Mouse (Mus musculus) kidney, postnatal 0 days (tissue): ENCODE data around the gene A930002H24Rik. TPM values are rescaled to one million over a fixed set of nuclear protein-coding genes. Genes with fewer than 3 reads are reported as not detected.

ENCODE experiments used
- ATAC-seq: fragments of 200-750 bp; cut with Nextera tagmentation; replicated peaks from 2 replicates; pipeline ENCODE4 v1.8.0; 2017; ENCODE audit warnings: low read depth, moderate number of reproducible peaks, moderate TSS enrichment, moderate library complexity; ENCODE audit not compliant: low FRiP score
- DNase-seq: peaks from one replicate; pipeline ENCODE4 v3.0.0-alpha.2; 2016; ENCODE audit warnings: low spot score
- H3K27ac ChIP-seq: fragments of 300-500 bp; sonication (generic); 2 replicates; pipeline ENCODE4 v1.5.1; 2014; ENCODE audit warnings: mild to moderate bottlenecking
- H3K27me3 ChIP-seq: fragments of 300-500 bp; sonication (generic); 2 replicates; pipeline ENCODE4 v1.6.1; 2014; ENCODE audit warnings: low read length, mixed read lengths; ENCODE audit not compliant: insufficient read depth
- H3K36me3 ChIP-seq: fragments of 300-500 bp; sonication (generic); 2 replicates; pipeline ENCODE4 v1.6.1; 2014; ENCODE audit warnings: low read length, mixed read lengths; ENCODE audit not compliant: insufficient read depth
- H3K4me1 ChIP-seq: fragments of 300-500 bp; sonication (generic); replicated peaks from 2 replicates; pipeline ENCODE4 v1.6.1; 2014; ENCODE audit warnings: antibody characterized with exemption, low read length, mixed read lengths; ENCODE audit not compliant: insufficient read depth
- H3K4me2 ChIP-seq: fragments of 300-500 bp; sonication (generic); 2 replicates; pipeline ENCODE4 v1.6.1; 2014; ENCODE audit warnings: mild to moderate bottlenecking, low read length, moderate library complexity, mixed read lengths
- H3K4me3 ChIP-seq: fragments of 300-500 bp; sonication (generic); replicated peaks from 2 replicates; pipeline ENCODE4 v1.5.1; 2014; ENCODE audit warnings: low read depth, low read length
- H3K9ac ChIP-seq: fragments of 300-500 bp; sonication (generic); 2 replicates; pipeline ENCODE4 v1.6.1; 2014; ENCODE audit warnings: low read depth, low read length
- H3K9me3 ChIP-seq: fragments of 300-500 bp; sonication (generic); replicated peaks from 2 replicates; pipeline ENCODE4 v1.6.1; 2016; ENCODE audit warnings: low read length, inconsistent platforms, mixed read lengths
- CTCF ChIP-seq: IDR thresholded peaks from 2 replicates; pipeline ENCODE4 v1.5.1; 2016; ENCODE audit warnings: antibody characterized with exemption, low read depth, mild to moderate bottlenecking, moderate library complexity
- WGBS: fragments of 180-500 bp; shearing (Covaris S2); extraction: QIAGEN DNeasy Blood & Tissue Kit; methylation state at CpG from one replicate; pipeline ENCODE4 v1.1.7; 2014; 5-methylcytosine and 5-hydroxymethylcytosine counted together
- polyA plus RNA-seq: library from polyadenylated mRNA; unstranded; fragments of >200 nt; fragmentation: Nextera tagmentation; extraction: Ambion mirVana; gene quantifications from 2 replicates; pipeline ENCODE4 v1.2.1, GENCODE M21; 2015

A930002H24Rik gene
- polyA plus RNA-seq, 1 experiment from 2014 or later = 5.3 TPM

GRCm38 (mm10) chr17:63839636-63840269 is 23.8 kb downstream of the A930002H24Rik start:
- Histone ChIP-seq H3K36me3 (no peaks in the 10 kb centered on the region), H3K27ac (no peak overlapping the region), H3K4me1 (no peaks in the 10 kb centered on the region), H3K9me3 (no peaks in the 10 kb centered on the region), H3K9ac (no peak overlapping the region), H3K4me2 (no peak overlapping the region), H3K4me3 (no peak overlapping the region), H3K27me3 (no peaks in the 10 kb centered on the region)
- 91% methylated on average over 3 of the region's 3 CpGs for WGBS
- no peak for ATAC-seq
- no peak for DNase-seq
- TF ChIP-seq CTCF = peak; percentile 25; the same call in 1 of the 2 replicates

DNA sequence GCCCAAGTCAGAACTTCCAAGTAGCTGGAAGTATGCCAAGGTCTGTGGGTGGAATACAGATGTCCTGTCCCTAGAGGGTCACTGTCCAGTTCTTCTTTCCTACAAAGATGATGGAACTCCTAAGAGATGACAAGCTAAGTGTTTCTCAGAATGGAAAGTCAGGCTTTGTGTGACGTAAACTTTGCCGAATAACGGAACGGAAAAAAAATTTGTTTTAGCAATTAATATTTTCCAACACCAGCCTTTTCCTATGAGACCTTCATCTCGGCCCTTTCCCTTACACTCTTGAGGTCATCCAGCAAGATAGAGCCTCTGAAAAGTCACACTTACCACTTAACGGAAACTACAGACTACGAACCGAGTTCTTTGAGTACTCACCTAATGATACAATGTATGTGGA is 25.4 kb downstream of the A930002H24Rik start:
- no peaks in the 10 kb centered on the region for H3K36me3 ChIP-seq
- no peak overlapping the region for H3K9ac ChIP-seq
- no peak for TF ChIP-seq CTCF
- H3K4me2 ChIP-seq = no peak overlapping the region
- no peaks in the 10 kb centered on the region for H3K4me1 ChIP-seq
- ATAC-seq = no peak
- H3K4me3 ChIP-seq = no peak overlapping the region
- WGBS = 93% methylated on average over 8 of the region's 8 CpGs
- no peak for DNase-seq
- no peaks in the 10 kb centered on the region for H3K27me3 ChIP-seq
- no peak overlapping the region for H3K27ac ChIP-seq
- no peaks in the 10 kb centered on the region for H3K9me3 ChIP-seq

DNA sequence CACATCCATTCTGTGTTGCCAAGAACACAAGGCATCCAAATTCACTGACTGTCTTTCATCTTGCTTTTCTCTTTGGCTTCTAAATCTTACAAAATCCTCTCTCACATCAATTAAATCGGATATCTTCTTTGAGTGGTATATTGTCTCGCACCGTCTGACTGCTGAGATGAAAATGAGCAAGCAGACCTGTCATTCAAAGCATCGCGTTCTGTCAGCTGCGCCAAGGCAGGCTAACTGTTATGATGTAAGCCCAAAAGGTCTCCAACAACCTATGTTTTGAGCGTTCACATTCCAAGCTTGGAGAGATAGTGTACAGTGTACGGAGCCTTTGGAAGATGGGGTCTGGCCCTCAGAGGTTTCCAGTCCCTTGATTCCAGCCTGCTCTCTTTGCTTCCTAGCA is 26.9 kb downstream of the A930002H24Rik start:
- TF ChIP-seq CTCF = no peak
- 90% methylated on average over 8 of the region's 8 CpGs for WGBS
- no peak for ATAC-seq

GRCm38 (mm10) chr17:63836223-63836622 is 27.4 kb downstream of the A930002H24Rik start:
- no peak for TF ChIP-seq CTCF

More for the DNA sequence above, 26.9 kb downstream of the A930002H24Rik start:
- no peak for DNase-seq
- Histone ChIP-seq H3K27me3 (no peaks in the 10 kb centered on the region), H3K4me2 (no peak overlapping the region), H3K36me3 (no peaks in the 10 kb centered on the region), H3K9ac (no peak overlapping the region), H3K4me3 (no peak overlapping the region), H3K27ac (no peak overlapping the region), H3K4me1 (no peaks in the 10 kb centered on the region), H3K9me3 (no peaks in the 10 kb centered on the region)

DNA sequence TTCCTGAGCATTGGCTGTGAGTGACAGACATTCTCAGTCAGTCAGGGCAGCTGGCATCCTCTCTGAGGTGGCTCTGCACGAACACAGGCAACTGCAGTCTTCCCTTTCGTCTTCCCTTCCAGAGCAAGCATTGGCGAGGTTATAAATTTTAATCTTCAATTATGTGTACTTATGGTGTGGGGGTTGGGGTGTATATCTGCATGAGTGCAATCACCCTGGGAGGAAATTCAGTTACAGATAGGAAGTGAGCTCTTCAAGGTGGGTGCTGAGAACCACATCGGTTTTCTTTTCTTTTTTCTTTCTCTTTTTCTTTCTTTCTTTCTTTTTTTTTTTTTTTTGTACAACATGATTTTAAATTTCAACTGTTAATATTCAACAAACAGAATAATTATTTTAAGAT is 32.0 kb downstream of the A930002H24Rik start:
- no peaks in the 10 kb centered on the region for H3K36me3 ChIP-seq
- H3K4me3 ChIP-seq = no peak overlapping the region
- DNase-seq (no peak), ATAC-seq (no peak)
- H3K27me3 ChIP-seq = no peaks in the 10 kb centered on the region
- no peaks in the 10 kb centered on the region for H3K4me1 ChIP-seq
- H3K27ac ChIP-seq = no peak overlapping the region
- no peaks in the 10 kb centered on the region for H3K9me3 ChIP-seq
- H3K9ac ChIP-seq = no peak overlapping the region
- H3K4me2 ChIP-seq = no peak overlapping the region
- 61% methylated on average over 4 of the region's 4 CpGs for WGBS
- no peak for TF ChIP-seq CTCF

More at GRCm38 (mm10) chr17:63836223-63836622, 27.4 kb downstream of the A930002H24Rik start:
- H3K4me1 ChIP-seq = no peaks in the 10 kb centered on the region
- H3K9ac ChIP-seq = no peak overlapping the region
- H3K36me3 ChIP-seq = no peaks in the 10 kb centered on the region
- no peaks in the 10 kb centered on the region for H3K27me3 ChIP-seq
- no peak overlapping the region for H3K4me2 ChIP-seq
- DNase-seq (no peak), ATAC-seq (no peak)
- H3K9me3 ChIP-seq = no peaks in the 10 kb centered on the region
- WGBS = 91% methylated on average over 2 of the region's 2 CpGs
- no peak overlapping the region for H3K4me3 ChIP-seq
- no peak overlapping the region for H3K27ac ChIP-seq

- TF ChIP-seq CTCF = no peak
- Histone ChIP-seq H3K9me3 (no peaks in the 10 kb centered on the region), H3K27me3 (no peaks in the 10 kb centered on the region), H3K9ac (no peak overlapping the region), H3K4me3 (no peak overlapping the region), H3K27ac (no peak overlapping the region), H3K4me1 (no peaks in the 10 kb centered on the region), H3K4me2 (no peak overlapping the region), H3K36me3 (no peaks in the 10 kb centered on the region)
- ATAC-seq (no peak), DNase-seq (no peak)
- 40% methylated on average over 5 of the region's 5 CpGs for WGBS
Observed at GRCm38 (mm10) chr17:63828561-63829332, 34.8 kb downstream of the A930002H24Rik start.
